Mouse (Mus musculus) spleen, adult 2 months (tissue): ENCODE results near the gene Erich4.

Experiments used
- CTCF ChIP-seq: fragments of 200-500 bp; IDR thresholded peaks from 2 replicates; pipeline ENCODE4 v1.5.1; 2011; ENCODE audit warnings: mild to moderate bottlenecking, inconsistent platforms; ENCODE audit not compliant: insufficient read depth, insufficient read length, insufficient replicate concordance; ENCODE audit errors: extremely low read depth
- POLR2A ChIP-seq: fragments of 200-500 bp; IDR thresholded peaks from 2 replicates; pipeline ENCODE4 v1.6.1; 2011; ENCODE audit warnings: low read depth, low read length, inconsistent platforms

GRCm38 (mm10) chr7:25575870-25576269 is 39.8 kb downstream of the Erich4 start:
- TF ChIP-seq CTCF (no peak), POLR2A (no peak)
